Mouse (Mus musculus): ENCODE results near the gene Abr. TPM values are rescaled to one million over a fixed set of nuclear protein-coding genes. Genes with fewer than 3 reads are reported as not detected.
A peak's percentile ranks its signal among the peaks of the same experiment; 100 is the strongest.

Gene Abr
- total RNA-seq, 2 experiments from 2014 or later: 40.6 to 41.5 TPM

GRCm38 (mm10) chr11:76456897-76457296, 165.2 kb downstream of the Abr start:
- no peak for DNase-seq

GRCm38 (mm10) chr11:76456233-76456632, 165.9 kb downstream of the Abr start:
- DNase-seq: peak; percentile 93

GRCm38 (mm10) chr11:76454492-76454891, 167.6 kb downstream of the Abr start:
- peak; percentile 87 for DNase-seq

- DNase-seq: no peak
These were observed 171.9 kb downstream of the Abr start for GRCm38 (mm10) chr11:76450202-76450561.

GRCm38 (mm10) chr11:76449520-76450201, 172.5 kb downstream of the Abr start:
- DNase-seq: peak; percentile 57

GRCm38 (mm10) chr11:76446251-76446650, 175.9 kb downstream of the Abr start:
- DNase-seq: no peak

GRCm38 (mm10) chr11:76445459-76445858, 176.7 kb downstream of the Abr start:
- no peak for DNase-seq

GRCm38 (mm10) chr11:76439666-76440065, 182.4 kb downstream of the Abr start:
- no peak for DNase-seq

- DNase-seq: peak; percentile 78
These were observed 185.2 kb downstream of the Abr start for GRCm38 (mm10) chr11:76436864-76437437.

- DNase-seq: peak; percentile 32
These were observed 186.1 kb downstream of the Abr start for GRCm38 (mm10) chr11:76436009-76436408.

- DNase-seq: no peak
These were observed 192.0 kb downstream of the Abr start for GRCm38 (mm10) chr11:76429966-76430631.

GRCm38 (mm10) chr11:76429556-76429955, 192.6 kb downstream of the Abr start:
- no peak for DNase-seq

- DNase-seq: no peak
These were observed 193.1 kb downstream of the Abr start for GRCm38 (mm10) chr11:76429046-76429445.

- peak; percentile 34 for DNase-seq
These were observed 194.3 kb downstream of the Abr start for GRCm38 (mm10) chr11:76427781-76428180.

GRCm38 (mm10) chr11:76425749-76426148, 196.4 kb downstream of the Abr start:
- DNase-seq: no peak

- DNase-seq: peak; percentile 40
These were observed 201.2 kb downstream of the Abr start for GRCm38 (mm10) chr11:76420896-76421295.

GRCm38 (mm10) chr11:76419179-76419578, 202.9 kb downstream of the Abr start:
- peak; percentile 53 for DNase-seq

GRCm38 (mm10) chr11:76418423-76418822, 203.7 kb downstream of the Abr start:
- peak; percentile 45 for DNase-seq

GRCm38 (mm10) chr11:76415985-76416384, 206.1 kb downstream of the Abr start:
- no peak for DNase-seq

- no peak for DNase-seq
These were observed 207.1 kb downstream of the Abr start for GRCm38 (mm10) chr11:76415001-76415400.

- DNase-seq: no peak
These were observed 208.9 kb downstream of the Abr start for GRCm38 (mm10) chr11:76413202-76413601.

- peak; percentile 73 for DNase-seq
These were observed 211.3 kb downstream of the Abr start for GRCm38 (mm10) chr11:76410826-76411225.

GRCm38 (mm10) chr11:76406702-76407583, 215.2 kb downstream of the Abr start, which contains the start of gene Timm22:
Gene Timm22 (plus strand): TSS chr11:76406952.
- DNase-seq: peak; percentile 98

All from heart, postnatal 4 days (tissue).